Mouse (Mus musculus) gastrocnemius, adult 8-10 months (tissue): ENCODE results near the gene Igsf9. TPM values are rescaled to one million over a fixed set of nuclear protein-coding genes. Genes with fewer than 3 reads are reported as not detected.

ENCODE experiments used
- DNase-seq, 2 experiments: peaks; one replicate each; pipeline ENCODE4 v3.0.0; 2022; ENCODE audit warnings: low spot score in 2 of 2
- total RNA-seq, 4 experiments: library from RNA; stranded (reverse); gene quantifications; 2 replicates each; pipeline ENCODE4 v1.2.4; 2022

Gene Igsf9
- under 1 TPM in 1 of 4 experiments, not detected in 3; 0.20 TPM for total RNA-seq

DNA sequence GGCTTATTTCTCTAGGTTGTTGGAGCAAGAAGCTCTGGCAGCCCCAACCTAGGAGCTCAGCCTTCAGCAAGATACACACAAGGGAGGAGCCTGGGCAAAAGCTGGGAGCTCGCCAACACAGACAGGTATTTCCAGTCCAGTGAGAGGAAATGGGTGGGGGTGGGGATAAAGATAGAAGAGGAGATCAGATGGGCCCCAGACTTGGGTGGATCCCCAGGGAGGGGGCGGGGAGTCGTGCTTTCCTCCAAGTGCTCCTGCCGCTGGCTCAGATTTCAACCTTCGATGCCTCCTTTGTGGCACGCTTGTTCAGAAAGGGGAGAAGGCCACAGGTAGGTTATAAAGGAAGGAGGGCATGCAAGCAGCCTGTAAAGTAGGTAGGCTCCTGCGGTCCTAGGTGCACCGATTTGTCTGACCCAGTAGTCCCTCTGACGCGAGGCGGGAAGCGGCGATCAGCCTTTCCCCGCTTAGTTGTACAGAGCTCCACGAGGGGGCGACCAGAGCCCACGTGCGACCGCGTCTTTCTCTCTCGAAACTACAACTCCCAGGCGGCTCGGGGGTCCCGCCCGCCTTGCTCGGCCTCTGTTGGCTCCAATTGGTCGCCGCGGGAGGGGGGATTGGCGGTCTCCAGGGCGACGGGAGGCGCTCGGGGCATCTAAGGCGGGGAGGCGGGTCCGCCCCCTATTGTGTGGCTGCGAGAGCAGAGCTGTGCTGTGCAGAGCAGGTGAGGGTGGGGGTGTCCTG, at the start of gene Igsf9:
Gene Igsf9, plus strand, starts transcription at position 249 of the 741 bp plus-strand sequence.
- peak; percentile 64 to 78 for DNase-seq

DNA sequence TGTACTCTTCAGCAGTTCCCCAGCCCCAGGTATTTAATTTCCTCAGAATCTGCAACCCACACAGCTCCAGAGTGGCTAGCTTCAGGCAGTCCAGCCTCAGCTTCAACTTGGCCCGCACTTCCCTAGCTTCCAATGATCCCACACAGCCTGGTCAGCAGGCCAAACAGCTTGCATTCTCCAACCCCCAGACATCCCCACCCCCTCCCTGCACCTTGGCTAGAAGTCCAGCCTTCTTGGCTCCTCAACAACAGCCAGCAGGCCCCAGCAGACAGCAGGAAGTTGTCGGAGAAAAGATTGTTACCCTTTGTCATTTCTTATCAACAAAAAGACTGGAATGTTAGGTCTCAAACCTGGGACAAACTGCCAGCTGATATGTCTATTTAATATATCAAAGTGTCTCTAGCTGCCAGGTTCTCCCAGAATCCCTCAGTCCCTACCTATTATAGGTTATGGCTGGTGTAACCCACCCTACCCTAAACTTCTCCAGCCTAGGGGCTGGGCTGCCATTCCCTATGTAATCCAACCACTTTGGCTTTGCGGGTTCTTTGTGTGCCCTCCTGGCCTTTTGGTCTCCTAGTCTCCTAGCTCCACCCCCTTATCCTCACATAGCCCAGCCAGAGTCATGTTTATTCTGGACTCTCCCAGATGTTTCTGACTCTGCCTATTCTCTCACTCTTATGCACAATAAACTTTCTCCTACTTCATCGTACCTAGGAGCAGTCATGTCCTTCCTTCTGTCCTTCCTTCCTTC, 49.6 kb upstream of the Igsf9 start:
- DNase-seq, result peak; percentile 13 to 44

DNA sequence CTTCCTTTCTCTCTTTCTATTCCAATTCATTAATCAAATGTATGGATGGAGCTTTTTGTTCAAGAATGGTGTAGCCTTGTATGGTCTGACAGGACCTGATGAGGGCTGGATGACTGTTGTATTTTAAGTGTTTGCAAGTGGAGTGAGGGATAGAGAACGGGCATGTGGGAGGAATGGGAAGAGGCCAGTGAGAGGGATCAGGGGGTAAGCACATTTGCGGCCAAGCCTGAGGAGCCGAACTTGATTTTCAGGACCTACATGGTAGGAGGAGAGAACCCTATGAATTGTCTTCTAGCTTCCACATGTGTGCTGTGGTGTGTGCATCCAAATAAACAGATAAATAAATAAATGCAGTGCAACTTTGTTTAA, 49.0 kb upstream of the Igsf9 start:
- no peak for DNase-seq

DNA sequence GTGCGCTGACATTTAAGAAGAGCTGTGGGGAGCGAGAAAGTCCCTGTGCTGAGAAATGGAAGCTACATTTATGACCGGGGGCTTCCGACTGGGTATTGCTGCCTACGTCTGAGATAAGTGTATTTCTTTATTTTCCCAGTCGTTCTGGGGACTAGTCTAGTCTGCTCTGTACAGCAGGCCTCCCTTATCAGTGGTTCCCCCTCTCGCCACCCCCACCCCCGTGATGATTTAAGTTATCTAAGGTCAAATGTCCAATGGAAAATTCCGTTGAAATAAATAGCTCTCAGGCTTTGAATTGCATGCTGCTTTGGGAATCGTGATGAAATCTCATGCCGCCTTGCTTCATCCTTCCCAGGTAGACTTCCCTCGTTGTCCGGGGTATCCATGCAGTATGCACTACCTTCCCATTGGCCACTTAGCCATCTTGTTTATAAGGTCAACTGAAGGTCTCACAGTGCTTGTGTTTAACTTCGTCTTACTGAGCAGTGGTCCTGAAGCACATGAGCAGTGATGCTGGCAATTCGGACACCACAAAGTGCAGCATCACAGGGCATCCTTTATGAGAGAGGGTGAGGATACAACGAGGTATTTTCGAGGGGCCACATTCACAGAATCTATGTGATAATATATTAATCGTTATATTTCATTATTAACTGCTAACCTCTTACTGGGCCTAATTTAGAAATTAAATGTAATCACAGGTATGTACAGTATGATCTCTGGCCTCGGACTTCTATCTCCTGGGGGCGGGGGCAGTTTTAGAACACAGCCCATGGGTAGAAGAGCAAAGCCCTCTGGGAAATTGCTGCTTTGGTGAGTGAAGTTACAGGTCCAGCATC, 48.4 kb upstream of the Igsf9 start:
- DNase-seq, result no peak

DNA sequence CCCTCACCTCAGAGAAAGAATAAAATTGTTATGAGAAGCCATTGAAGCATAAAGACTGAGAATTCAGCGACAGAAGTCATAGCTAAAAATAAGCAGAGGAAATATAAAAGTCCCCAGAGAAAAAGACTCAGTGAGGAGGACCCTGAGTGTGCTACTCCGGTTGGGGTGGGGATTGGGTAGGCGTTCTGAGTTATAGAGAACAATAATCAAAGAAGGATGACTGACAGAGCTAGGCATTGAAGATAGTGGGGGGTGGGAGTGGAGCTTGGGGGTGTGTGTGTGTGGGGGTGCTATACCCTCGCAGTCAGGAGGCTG, 47.8 kb upstream of the Igsf9 start:
- DNase-seq, result no peak

DNA sequence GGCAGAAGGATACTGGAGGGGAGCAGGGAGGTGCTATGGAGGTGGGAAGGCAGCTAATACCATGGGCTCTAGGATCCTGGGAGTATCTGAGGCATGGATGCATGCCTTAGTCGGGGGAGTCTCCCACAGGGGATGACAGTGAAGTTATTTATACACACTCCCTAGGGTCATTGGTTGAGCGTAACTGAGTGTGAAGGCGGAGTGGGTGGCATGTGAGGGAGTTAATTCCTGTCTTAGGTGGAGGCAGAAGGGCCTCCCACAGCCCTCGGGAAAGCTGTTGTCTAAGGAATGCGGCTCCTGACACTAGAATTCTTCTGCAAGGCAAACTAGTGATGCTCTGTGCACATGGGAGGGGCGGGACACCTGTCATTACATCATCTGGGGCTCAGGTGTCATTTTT, 44.8 kb upstream of the Igsf9 start:
- DNase-seq, result no peak

DNA sequence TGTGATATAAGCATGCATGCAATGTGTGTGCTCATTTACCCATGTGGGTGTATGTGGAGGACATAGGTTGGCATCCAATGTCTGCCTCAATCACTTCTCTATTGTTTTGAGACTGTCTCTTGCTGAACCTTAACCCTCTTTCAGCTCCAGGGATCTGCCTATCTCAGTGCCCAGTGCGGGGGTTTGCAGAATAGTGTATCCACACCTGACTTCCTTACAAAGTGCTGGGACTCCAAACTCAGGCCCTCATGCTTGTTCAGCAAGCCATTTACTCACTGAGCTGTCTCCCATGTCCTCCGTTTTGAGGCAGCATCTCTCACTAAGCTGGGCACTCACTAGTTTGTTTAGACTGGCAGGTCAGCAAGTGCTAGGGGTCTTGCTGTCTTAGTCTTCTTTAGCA, 43.0 kb upstream of the Igsf9 start:
- no peak for DNase-seq

DNA sequence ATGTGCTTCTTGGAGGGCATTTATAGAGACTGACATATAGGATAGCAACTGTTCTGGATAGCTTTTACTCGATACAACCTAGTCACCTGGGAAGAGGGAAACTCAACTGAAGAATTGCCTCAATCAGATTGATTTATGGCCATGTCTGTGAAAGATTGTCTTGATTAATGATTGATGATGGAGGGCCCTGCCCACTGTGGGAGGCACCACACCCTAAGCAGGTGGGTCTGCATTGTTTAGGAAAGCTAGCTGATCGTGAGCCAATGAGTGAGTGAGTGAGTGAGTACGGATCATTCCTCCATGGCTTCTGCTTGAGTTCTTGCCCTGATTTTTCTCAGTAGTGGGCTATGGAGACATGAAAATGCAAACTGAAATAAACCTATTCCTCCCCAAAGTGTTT, 41.1 kb upstream of the Igsf9 start:
- no peak for DNase-seq

DNA sequence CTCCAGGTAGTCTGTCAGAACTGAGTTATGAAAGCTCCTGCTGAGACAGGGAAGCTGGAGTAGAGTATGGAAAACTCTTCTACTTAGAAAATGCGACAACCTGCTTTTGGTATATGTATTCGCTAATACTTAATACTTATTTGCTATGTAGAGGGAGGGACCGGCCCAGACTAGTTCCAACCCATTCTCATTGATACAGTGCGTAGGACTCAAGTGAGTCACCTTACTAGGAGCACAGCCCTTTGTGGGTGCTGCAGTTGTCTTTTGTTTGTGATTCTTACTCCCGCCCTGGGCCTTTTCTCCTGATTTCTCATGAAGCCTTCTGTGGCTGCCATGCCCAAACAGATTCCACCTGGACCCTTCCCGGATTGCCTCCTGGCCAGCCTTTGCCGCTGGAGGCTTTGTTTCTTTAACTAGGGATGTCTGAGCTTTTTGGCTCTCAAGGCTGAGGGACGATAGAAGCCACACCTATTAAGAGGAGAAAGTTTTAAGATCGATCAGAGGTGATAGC, 39.6 kb upstream of the Igsf9 start:
- no peak for DNase-seq

DNA sequence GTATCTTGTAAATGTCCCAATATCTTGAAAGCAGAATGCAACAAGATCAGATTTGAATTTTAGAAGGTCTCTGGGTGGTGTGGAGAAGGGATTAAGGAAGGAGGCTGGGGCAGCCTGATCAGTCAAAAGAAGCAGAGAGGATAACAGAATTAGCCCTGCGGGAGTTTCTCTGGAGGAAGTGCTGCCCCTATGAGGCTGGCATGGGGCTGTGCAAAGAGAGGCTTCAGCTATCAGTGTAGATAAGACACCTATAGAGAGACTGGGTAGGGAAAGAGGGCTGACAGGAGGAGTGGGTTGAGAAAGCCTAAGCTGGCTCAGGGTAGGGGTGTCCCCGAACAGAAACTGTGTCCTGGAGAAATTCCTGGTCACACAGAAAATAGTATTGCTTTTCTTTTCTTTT, 31.4 kb upstream of the Igsf9 start:
- no peak for DNase-seq

DNA sequence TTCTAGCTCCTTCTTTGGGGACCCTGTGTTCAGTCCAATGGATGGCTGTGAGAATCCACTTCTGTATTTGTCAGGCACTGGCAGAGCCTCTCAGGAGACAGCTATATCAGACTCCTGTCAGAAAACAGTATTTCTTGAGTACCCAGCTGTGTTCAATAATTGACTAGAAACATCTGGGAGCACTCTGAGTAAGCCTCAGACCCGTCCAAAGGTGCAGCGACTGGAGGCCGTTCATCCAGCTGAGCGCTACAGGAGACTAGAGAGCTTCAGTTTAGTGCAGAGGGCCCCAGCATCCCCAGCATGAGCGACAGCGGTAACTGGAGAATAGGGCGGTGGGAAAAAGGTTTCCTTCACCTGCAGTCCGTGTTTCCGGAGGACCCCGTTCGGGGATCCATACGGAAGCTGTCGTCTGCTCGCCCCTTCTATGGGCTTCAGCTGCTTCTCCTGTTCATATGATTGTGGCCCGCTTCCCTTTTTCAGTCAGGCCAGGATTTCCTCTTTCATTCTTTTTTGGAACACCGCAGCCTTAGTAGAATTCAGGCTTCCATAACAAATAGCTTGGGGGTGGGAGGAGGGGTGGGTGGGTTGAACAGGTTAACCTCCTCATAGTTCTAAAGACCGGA, 30.6 kb upstream of the Igsf9 start:
- no peak for DNase-seq

DNA sequence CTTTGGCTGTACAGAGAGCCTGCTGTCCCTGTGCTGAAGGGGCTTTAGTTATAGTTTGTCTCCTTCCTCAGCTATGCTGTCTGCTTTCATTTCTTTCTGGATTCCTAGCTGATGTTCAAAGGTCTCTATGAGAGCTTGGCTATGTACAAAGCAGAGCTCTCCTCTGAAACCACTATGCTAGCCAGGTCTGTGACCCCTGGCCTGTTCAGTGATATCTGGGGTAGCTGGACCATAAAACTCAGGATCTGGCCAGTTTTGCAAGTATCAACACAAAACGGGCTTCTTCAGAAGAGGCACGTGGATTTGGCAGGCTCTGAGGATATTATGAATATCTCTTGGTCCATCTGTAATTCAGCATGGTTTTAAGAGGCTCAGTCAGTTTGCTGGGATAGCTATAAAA, 28.7 kb upstream of the Igsf9 start:
- DNase-seq, result no peak

DNA sequence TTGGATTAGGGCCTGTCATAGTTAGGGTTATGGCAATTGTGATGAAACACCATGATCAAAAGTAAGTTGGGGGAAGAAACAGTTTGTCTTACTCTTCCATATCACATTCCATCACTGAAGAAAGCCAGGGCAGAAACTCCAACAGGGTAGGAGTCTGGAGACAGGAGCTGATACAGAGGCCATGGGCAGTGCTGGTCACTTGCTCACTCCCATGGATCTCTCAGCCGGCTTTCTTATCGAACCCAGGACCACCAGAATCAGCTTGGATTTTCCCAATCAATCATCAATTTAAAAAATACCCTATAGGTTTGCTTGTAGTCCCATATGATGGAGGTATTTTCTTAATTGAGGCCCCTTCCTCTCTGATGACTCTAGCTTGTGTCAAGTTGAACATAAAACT, 27.8 kb upstream of the Igsf9 start:
- no peak for DNase-seq

DNA sequence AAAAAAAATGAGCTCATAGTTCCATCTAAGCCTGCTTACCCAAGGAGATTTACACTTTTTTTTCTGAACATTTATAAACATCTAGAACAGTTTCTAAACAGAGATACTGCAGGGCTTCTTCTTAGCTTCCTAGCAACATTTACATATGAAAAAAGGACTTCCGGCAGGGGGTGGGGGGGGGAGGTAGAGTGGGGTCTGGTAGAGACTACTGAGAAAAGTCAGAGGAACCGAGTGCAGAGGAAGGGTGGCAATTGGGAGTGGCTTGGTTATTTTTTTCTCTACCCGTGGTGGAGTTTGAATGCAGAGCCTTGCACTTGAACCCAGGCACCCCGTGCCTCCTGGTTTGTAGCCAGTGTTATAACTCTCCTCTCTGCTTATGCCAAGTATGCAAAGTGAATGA, 26.2 kb upstream of the Igsf9 start:
- no peak for DNase-seq

DNA sequence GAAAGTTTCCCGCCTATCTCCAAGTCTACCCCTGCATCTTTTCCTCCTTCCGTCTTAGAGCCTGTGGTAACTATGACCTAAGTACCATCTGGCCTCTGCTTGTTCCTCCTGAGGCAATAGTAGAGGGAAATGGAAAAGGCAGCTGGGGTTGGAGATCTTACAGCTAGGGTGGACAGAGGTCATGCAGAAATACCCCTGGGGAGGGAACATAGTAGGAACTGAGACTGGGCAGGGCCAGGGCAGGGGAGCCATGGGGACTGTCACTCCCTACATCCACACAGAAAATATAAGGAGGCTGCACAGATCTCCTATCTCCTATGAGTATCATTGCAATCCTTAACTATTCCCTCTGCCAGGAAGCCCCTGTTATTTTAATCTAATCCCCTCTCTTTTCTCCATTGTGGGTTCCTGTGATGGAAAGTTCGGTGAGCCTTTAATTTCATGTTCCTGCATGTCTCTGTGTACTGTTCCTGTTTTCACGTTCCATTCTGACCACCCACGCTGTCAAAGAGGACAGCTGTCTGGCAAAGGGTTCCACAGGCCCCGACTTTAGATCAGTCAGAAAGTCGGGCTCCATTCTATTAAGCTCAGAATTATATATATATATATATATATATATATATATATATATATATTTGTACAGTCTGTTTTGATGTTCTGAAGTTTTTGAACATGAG, 25.4 kb upstream of the Igsf9 start:
- DNase-seq, result peak; percentile 8 to 14

DNA sequence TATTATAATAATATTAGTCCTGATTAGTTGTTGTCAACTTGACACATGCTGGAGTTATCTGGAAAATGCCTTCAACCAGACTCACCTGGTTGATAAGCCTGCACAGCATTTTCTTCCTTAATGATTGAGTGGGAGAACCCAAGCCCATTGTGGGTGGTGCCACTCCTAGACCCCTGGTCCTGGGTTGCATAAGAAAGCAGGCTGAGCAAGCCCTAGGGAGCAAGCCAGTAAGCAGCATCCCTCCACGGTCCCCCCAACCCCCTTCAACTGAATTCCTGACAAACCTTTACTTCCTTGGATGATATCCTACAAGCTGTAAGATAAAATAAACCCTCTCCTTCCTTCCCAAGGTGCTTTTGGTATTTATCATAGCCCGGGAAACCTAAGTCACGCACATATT, 24.4 kb upstream of the Igsf9 start:
- DNase-seq, result no peak

DNA sequence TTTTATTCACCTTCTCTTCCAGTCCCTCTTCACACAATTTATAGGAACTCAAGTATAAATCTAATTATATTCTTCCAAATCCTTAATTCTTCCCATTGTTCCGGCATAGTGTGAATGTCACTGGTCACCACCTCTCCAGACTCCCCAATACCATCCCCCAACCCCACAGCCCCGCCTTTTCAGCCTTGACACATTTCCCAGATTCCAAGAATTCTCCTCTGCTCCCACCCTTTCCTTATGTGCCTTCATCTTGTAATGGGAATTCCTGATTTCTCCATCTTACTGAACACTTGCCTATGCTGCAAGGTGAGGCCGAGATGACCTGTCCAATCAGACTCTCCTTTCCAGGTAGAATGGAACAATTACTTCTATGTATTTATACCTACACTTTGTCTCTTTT, 23.5 kb upstream of the Igsf9 start:
- DNase-seq, result no peak

DNA sequence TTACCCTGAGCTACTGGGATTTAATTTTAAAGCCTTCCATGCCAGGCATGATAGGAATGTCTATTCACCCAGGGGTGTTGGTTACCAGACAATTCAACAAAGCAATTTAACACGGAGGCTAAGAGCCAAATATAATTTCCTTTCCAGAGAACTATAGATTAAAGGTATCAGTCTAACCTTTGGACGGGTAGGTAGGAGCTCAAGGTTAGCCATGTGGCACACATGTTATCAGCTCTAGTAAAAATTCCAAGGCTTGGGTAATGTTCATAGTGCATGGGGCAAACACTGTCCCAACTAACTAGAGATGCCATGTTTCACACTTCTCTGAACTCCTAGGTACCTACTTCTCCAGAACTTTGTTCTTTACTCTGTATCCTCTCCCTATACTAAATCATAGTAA, 20.0 kb upstream of the Igsf9 start:
- DNase-seq, result no peak

DNA sequence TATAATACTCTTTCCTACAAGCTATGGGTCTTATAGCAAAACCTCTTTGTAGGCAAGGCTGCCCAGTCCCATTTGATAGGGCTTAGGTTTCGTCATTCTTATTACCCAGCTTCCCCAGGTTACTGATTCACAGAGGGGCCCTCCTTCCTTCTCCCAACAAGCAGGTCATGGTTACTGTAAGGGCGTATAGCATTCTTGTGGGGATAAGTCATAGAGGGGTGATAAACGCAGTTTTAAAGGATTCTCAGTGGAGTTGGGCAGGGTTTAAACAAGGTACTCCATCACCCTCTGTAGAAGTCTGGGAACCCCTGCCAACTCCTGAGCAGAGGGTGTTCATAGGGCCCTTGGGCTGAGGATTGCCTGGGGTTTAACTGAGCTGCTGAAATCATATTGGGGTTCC, 19.1 kb upstream of the Igsf9 start:
- no peak for DNase-seq

DNA sequence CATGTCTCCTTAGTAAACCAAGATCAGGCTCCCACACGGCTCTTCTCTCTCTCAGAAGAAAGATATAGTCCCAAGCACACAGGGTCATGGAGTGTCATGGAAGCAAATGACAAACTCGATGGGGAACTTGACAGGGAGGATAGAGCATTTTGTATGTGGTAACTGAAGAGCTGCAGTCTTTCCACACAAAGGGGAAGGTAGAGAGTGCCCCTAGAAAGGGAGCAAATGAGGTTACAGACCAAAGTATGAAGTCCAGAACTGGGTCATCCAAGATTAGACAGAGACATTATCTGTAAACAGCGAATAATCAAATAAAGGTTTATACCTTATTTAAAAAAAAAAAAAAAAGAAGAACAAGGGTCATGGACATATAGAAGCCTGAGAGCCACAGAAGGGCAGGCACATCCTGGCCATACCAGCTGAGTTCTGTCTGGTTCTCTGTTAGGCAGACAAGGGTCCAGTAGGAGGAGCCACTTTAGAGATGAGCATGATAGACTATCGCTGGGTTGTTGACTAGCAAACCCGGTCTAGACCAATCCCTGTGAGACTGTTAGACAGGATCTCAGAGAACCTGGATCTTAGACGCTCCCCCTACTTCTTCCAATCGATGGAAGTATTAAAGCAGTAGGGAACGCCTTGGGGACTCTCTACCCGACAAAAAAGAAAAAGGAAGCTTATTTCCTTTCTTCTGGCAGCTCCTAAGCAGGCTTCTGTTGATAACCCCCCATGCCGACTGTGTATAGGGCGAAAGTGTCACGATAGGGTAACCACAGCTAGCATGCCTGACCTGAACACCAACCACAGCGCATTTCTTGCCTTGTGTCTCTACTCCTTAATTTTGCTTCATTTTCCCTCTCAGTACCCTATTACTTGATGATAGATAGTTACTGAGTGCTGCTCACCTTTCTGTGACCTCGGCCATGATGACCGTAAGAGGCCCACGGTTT, 17.9 kb upstream of the Igsf9 start:
- no peak for DNase-seq
